Mouse (Mus musculus) embryonic facial prominence, embryonic 14.5 days (tissue): ENCODE measurements at regions not wholly inside any gene's neighbourhood (a gene's known extent, or its start where the extent isn't known, plus 50 kb on each side); places are given as distances from the start of the nearest gene placed in this dataset. TPM values are rescaled to one million over a fixed set of nuclear protein-coding genes. Genes with fewer than 3 reads are reported as not detected.

Source experiments
- ATAC-seq: fragments of 200-750 bp; cut with Nextera tagmentation; 2 replicates; pipeline ENCODE4 v1.8.0; 2017; ENCODE audit warnings: low read depth, moderate number of reproducible peaks, moderate TSS enrichment
- DNase-seq: peaks from one replicate; pipeline ENCODE4 v3.0.0-alpha.2; 2015; ENCODE audit warnings: low spot score
- H3K27ac ChIP-seq: fragments of 300-500 bp; sonication (generic); replicated peaks from 2 replicates; pipeline ENCODE4 v1.5.1; 2014; ENCODE audit warnings: low read depth, mild to moderate bottlenecking, low read length, moderate library complexity
- H3K27me3 ChIP-seq: fragments of 300-500 bp; sonication (generic); replicated peaks from 2 replicates; pipeline ENCODE4 v1.6.1; 2014; ENCODE audit warnings: low read length; ENCODE audit not compliant: control insufficient read depth, insufficient read depth
- H3K36me3 ChIP-seq: fragments of 300-500 bp; sonication (generic); 2 replicates; pipeline ENCODE4 v1.6.1; 2014; ENCODE audit warnings: low read length, mixed read lengths; ENCODE audit not compliant: control insufficient read depth, insufficient read depth
- H3K4me1 ChIP-seq: fragments of 300-500 bp; sonication (generic); 2 replicates; pipeline ENCODE4 v1.6.1; 2014; ENCODE audit warnings: antibody characterized with exemption, low read length; ENCODE audit not compliant: control insufficient read depth, insufficient read depth
- H3K4me2 ChIP-seq: fragments of 300-500 bp; sonication (generic); 2 replicates; pipeline ENCODE4 v1.6.1; 2014; ENCODE audit warnings: low read depth, mild to moderate bottlenecking, low read length, moderate library complexity, mixed read lengths
- H3K4me3 ChIP-seq: fragments of 300-500 bp; sonication (generic); 2 replicates; pipeline ENCODE4 v1.5.1; 2014; ENCODE audit warnings: low read depth, mild to moderate bottlenecking, low read length
- H3K9ac ChIP-seq: fragments of 300-500 bp; sonication (generic); 2 replicates; pipeline ENCODE4 v1.6.1; 2014; ENCODE audit warnings: low read depth, mild to moderate bottlenecking, low read length, moderate library complexity, mixed read lengths
- H3K9me3 ChIP-seq: fragments of 300-500 bp; sonication (generic); 2 replicates; pipeline ENCODE4 v1.6.1; 2016; ENCODE audit warnings: low read length; ENCODE audit not compliant: control insufficient read depth
- WGBS: fragments of 180-500 bp; shearing (Covaris S2); extraction: QIAGEN DNeasy Blood & Tissue Kit; methylation state at CpG from one replicate; pipeline ENCODE4 v1.1.7; 2014; 5-methylcytosine and 5-hydroxymethylcytosine counted together
- microRNA-seq: library from miRNA; unstranded; fragments of <30 nt; microRNA quantifications from one replicate; pipeline ENCODE4, GENCODE M21; 2016; ENCODE audit warnings: borderline number of aligned reads

GRCm38 (mm10) chr6:105389192-105389591 is 288.3 kb upstream of the Cntn4 start:
- Histone ChIP-seq H3K36me3 (no peaks in the 10 kb centered on the region), H3K27me3 (no peaks in the 10 kb centered on the region), H3K9ac (no peak overlapping the region), H3K4me2 (no peak overlapping the region), H3K4me1 (no peaks in the 10 kb centered on the region), H3K27ac (no peak overlapping the region), H3K9me3 (no peaks in the 10 kb centered on the region), H3K4me3 (no peak overlapping the region)
- WGBS, result 41% methylated on average over 2 of the region's 2 CpGs
- ATAC-seq (no peak), DNase-seq (no peak)

- no peak for DNase-seq
- Histone ChIP-seq H3K36me3 (no peaks in the 10 kb centered on the region), H3K4me3 (no peak overlapping the region), H3K27me3 (no peaks in the 10 kb centered on the region), H3K4me1 (no peaks in the 10 kb centered on the region), H3K9me3 (no peaks in the 10 kb centered on the region), H3K4me2 (no peak overlapping the region), H3K27ac (no peak overlapping the region), H3K9ac (no peak overlapping the region)
- ATAC-seq, result no peak
- WGBS, result 95% methylated on average over 2 of the region's 2 CpGs
These were observed 279.1 kb upstream of the Cntn4 start for GRCm38 (mm10) chr6:105398315-105398714.

- no peaks in the 10 kb centered on the region for H3K4me1 ChIP-seq
- 86% methylated on average over 3 of the region's 3 CpGs for WGBS
- peak; percentile 36 for DNase-seq
- no peak overlapping the region for H3K9ac ChIP-seq
- ATAC-seq, result peak; percentile 47; the same call in 1 of the 2 replicates
- H3K4me3 ChIP-seq, result no peak overlapping the region
- H3K36me3 ChIP-seq, result no peaks in the 10 kb centered on the region
- H3K27me3 ChIP-seq, result no peaks in the 10 kb centered on the region
- no peak overlapping the region for H3K4me2 ChIP-seq
- H3K27ac ChIP-seq, result no peak overlapping the region
- no peaks in the 10 kb centered on the region for H3K9me3 ChIP-seq
These were observed 259.9 kb upstream of the Cntn4 start for GRCm38 (mm10) chr6:105417551-105417950.

- no peaks in the 10 kb centered on the region for H3K4me1 ChIP-seq
- H3K4me2 ChIP-seq, result no peak overlapping the region
- H3K27me3 ChIP-seq, result no peaks in the 10 kb centered on the region
- H3K27ac ChIP-seq, result no peak overlapping the region
- H3K36me3 ChIP-seq, result no peaks in the 10 kb centered on the region
- H3K9me3 ChIP-seq, result no peaks in the 10 kb centered on the region
- H3K4me3 ChIP-seq, result no peak overlapping the region
- no peak overlapping the region for H3K9ac ChIP-seq
- DNase-seq (no peak), ATAC-seq (no peak)
- 64% methylated on average over 1 of the region's 1 CpGs for WGBS
These were observed 230.3 kb upstream of the Cntn4 start for GRCm38 (mm10) chr6:105447208-105447607.

GRCm38 (mm10) chr6:105483388-105483787 is 194.1 kb upstream of the Cntn4 start:
- WGBS, result 78% methylated on average over 5 of the region's 5 CpGs
- Histone ChIP-seq H3K27me3 (no peaks in the 10 kb centered on the region), H3K4me1 (no peaks in the 10 kb centered on the region)

GRCm38 (mm10) chr6:105493308-105493707 is 184.2 kb upstream of the Cntn4 start:
- no peak overlapping the region for H3K9ac ChIP-seq
- H3K9me3 ChIP-seq, result no peaks in the 10 kb centered on the region
- H3K27ac ChIP-seq, result no peak overlapping the region
- no peak for ATAC-seq
- no peak for DNase-seq
- no peaks in the 10 kb centered on the region for H3K27me3 ChIP-seq
- H3K36me3 ChIP-seq, result no peaks in the 10 kb centered on the region
- no peak overlapping the region for H3K4me2 ChIP-seq
- H3K4me1 ChIP-seq, result no peaks in the 10 kb centered on the region
- no peak overlapping the region for H3K4me3 ChIP-seq

More at GRCm38 (mm10) chr6:105483388-105483787, 194.1 kb upstream of the Cntn4 start:
- Histone ChIP-seq H3K36me3 (no peaks in the 10 kb centered on the region), H3K4me3 (no peak overlapping the region), H3K27ac (no peak overlapping the region), H3K4me2 (no peak overlapping the region), H3K9me3 (no peaks in the 10 kb centered on the region), H3K9ac (no peak overlapping the region)
- DNase-seq (no peak), ATAC-seq (no peak)

Small RNA genes in the stretch of these regions (microRNA-seq; reads per million reads assigned to microRNA genes)
- not detected for gene Gm25570
